Mouse (Mus musculus): ENCODE measurements around the gene Cd300lb. TPM values are rescaled to one million over a fixed set of nuclear protein-coding genes. Genes with fewer than 3 reads are reported as not detected.

The Cd300lb gene
- 1.1 and 1.4 TPM in 2 replicates for polyA plus RNA-seq (2012; rRNA removed)

GRCm38 (mm10) chr11:114934144-114934543, at the start of gene Cd300lb:
Cd300lb (minus strand) TSS chr11:114934386.

DNA sequence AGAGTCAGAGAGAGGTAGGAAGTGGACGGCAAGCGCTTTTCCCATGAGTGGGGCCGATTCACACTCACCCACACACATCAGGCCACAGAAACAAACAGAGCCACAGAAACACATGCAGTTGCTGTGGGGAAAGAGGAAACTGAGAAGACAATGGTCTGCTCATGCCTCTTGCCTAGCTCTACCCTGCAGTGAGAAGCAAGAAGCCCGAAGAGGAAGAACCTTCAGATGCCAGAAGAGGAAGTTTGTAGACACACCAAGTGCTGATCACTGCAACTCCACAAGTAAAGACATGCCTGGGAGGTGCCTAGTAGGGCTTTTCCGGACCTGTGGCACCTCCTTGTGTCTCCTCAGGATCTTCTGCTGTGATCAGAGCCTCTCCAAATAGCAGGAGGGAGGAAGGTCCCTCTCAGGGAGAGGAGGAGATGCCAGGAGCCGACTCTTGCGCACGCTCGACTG, 34.6 kb upstream of the Cd300lb start, which contains the start of gene Cd300c:
Cd300c (minus strand) TSS at position 406 of the 456 bp plus-strand sequence.

GRCm38 (mm10) chr11:114889991-114890518, 44.1 kb downstream of the Cd300lb start, which contains the start of gene Cd300a:
Cd300a (plus strand) TSS chr11:114890041.

Other genes with a start within 250 kb of the Cd300lb start
- gene Dnaic2, start 207.0 kb downstream of the Cd300lb start, polyA plus RNA-seq (2012; rRNA removed), result 17.6 and 18.1 TPM in 2 replicates
- 21.2 and 26.4 TPM in 2 replicates for gene Kif19a, start 169.0 kb downstream of the Cd300lb start, polyA plus RNA-seq (2012; rRNA removed)
- 10.0 and 13.6 TPM in 2 replicates for gene Btbd17, start 138.4 kb downstream of the Cd300lb start, polyA plus RNA-seq (2012; rRNA removed)
- 1.4 and 1.6 TPM in 2 replicates for gene Gpr142, start 135.5 kb downstream of the Cd300lb start, polyA plus RNA-seq (2012; rRNA removed)
- gene Gprc5c, start 83.2 kb downstream of the Cd300lb start, polyA plus RNA-seq (2012; rRNA removed), result 51.7 and 58.2 TPM in 2 replicates
- 1.4 and 1.5 TPM in 2 replicates for gene Cd300a, start 44.3 kb downstream of the Cd300lb start, polyA plus RNA-seq (2012; rRNA removed)
- 0.36 TPM in 1 of 2 replicates, not detected in the other for gene Cd300c, start 34.8 kb upstream of the Cd300lb start, polyA plus RNA-seq (2012; rRNA removed)
- 1.3 and 1.7 TPM in 2 replicates for gene Cd300ld, start 55.5 kb upstream of the Cd300lb start, polyA plus RNA-seq (2012; rRNA removed)
- gene Cd300c2, start 67.5 kb upstream of the Cd300lb start, polyA plus RNA-seq (2012; rRNA removed), result 4.0 and 5.3 TPM in 2 replicates
- gene Cd300ld2, start 81.8 kb upstream of the Cd300lb start, polyA plus RNA-seq (2012; rRNA removed), result 0.28 TPM in 1 of 2 replicates, not detected in the other
- 1.4 and 1.7 TPM in 2 replicates for gene Cd300ld4, start 92.6 kb upstream of the Cd300lb start, polyA plus RNA-seq (2012; rRNA removed)
- gene Cd300ld5, start 103.4 kb upstream of the Cd300lb start, polyA plus RNA-seq (2012; rRNA removed), result 0.68 and 1.7 TPM in 2 replicates
- gene Cd300ld3, start 114.0 kb upstream of the Cd300lb start, polyA plus RNA-seq (2012; rRNA removed), result 12.6 and 13.7 TPM in 2 replicates
- gene Cd300e, start 127.8 kb upstream of the Cd300lb start, polyA plus RNA-seq (2012; rRNA removed), result 0.25 and 0.31 TPM in 2 replicates
- 2.0 and 2.7 TPM in 2 replicates for gene Rab37, start 157.0 kb upstream of the Cd300lb start, polyA plus RNA-seq (2012; rRNA removed)
- 1.3 and 1.5 TPM in 2 replicates for gene Cd300lf, start 199.6 kb upstream of the Cd300lb start, polyA plus RNA-seq (2012; rRNA removed)
- gene Slc9a3r1, start 229.0 kb upstream of the Cd300lb start, polyA plus RNA-seq (2012; rRNA removed), result 62.3 and 69.3 TPM in 2 replicates